Mouse (Mus musculus) subcutaneous adipose tissue, adult 2 months (tissue): ENCODE measurements around the gene Fbxl13. TPM values are rescaled to one million over a fixed set of nuclear protein-coding genes. Genes with fewer than 3 reads are reported as not detected.

Experiments
- polyA plus RNA-seq: library from polyadenylated mRNA; depleted of rRNA; stranded (reverse); fragments of >200 nt; gene quantifications from 2 replicates; pipeline ENCODE4 v1.2.3, GENCODE M21; 2012; ENCODE audit warnings: low replicate concordance; rRNA removed

Gene Fbxl13
- polyA plus RNA-seq = 0.87 and 1.5 TPM in 2 replicates

DNA sequence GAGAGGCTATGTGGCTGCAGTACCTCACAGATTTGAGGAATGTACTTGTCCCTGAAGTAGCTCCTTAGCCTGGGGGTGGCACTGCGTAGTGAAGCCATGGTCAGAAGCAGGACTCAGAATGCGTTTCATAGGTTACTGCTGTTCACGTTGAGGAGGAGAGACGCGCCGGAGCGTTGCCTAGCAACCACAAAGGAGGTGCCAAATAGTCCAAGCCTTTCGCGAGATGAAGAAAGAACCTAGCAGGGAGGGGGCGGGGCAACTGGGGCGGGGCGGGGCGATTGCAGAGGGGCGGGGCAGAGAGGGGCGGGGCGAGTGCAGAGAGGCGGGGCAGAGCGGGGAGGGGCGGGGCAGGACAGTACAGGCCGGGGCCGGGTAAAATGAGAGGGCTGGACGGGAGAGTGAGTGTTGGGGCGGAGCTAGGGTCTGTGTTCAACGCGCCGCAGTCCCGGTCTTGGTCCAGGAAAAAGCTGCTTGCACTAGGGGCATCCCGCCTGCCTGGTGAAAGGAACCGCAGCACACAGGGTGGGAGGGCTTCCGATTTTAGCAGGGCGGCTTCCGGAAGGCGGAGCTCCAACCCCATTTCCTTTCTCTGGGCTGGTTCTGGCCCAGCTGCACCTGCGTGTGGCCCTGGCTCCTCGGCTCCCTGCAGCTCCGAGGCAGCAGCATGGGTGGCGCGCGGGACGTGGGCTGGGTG is at the start of gene Fbxl13, which contains the start of gene Armc10:
Fbxl13 (minus strand) TSS at position 196 of the 694 bp plus-strand sequence.
Armc10 (plus strand) TSS at position 375 of the 694 bp plus-strand sequence.

GRCm38 (mm10) chr5:21543409-21544201 is 101.8 kb downstream of the Fbxl13 start, which contains the start of gene Lrrc17:
TSS of gene Lrrc17 (plus strand) at chr5:21543559.

Other genes with a start within 250 kb of the Fbxl13 start
- 0.73 TPM in 1 of 2 replicates, not detected in the other for gene Ccdc146, start 221.0 kb downstream of the Fbxl13 start, polyA plus RNA-seq
- gene Fam185a, start 220.7 kb downstream of the Fbxl13 start, polyA plus RNA-seq = 0.97 and 6.0 TPM in 2 replicates
- gene Lrrc17, start 102.1 kb downstream of the Fbxl13 start, polyA plus RNA-seq = 9.7 and 56.5 TPM in 2 replicates
- 20.3 and 66.6 TPM in 2 replicates for gene Armc10, start 179 bp upstream of the Fbxl13 start, polyA plus RNA-seq
- 12.9 and 13.4 TPM in 2 replicates for gene Napepld, start 55.8 kb upstream of the Fbxl13 start, polyA plus RNA-seq
- 53.2 and 75.4 TPM in 2 replicates for gene Pmpcb, start 91.5 kb upstream of the Fbxl13 start, polyA plus RNA-seq
- gene Dnajc2, start 139.6 kb upstream of the Fbxl13 start, polyA plus RNA-seq = 3.4 and 11.4 TPM in 2 replicates
- 35.2 and 37.2 TPM in 2 replicates for gene Psmc2, start 139.6 kb upstream of the Fbxl13 start, polyA plus RNA-seq
- not detected in 2 replicates for gene Slc26a5, start 220.0 kb upstream of the Fbxl13 start, polyA plus RNA-seq